Mouse (Mus musculus): ENCODE results near the gene Plekhg6. TPM values are rescaled to one million over a fixed set of nuclear protein-coding genes. Genes with fewer than 3 reads are reported as not detected.
A peak's percentile ranks its signal among the peaks of the same experiment; 100 is the strongest.

The Plekhg6 gene
- polyA plus RNA-seq, 1 experiment from 2014 or later = 6.1 TPM

DNA sequence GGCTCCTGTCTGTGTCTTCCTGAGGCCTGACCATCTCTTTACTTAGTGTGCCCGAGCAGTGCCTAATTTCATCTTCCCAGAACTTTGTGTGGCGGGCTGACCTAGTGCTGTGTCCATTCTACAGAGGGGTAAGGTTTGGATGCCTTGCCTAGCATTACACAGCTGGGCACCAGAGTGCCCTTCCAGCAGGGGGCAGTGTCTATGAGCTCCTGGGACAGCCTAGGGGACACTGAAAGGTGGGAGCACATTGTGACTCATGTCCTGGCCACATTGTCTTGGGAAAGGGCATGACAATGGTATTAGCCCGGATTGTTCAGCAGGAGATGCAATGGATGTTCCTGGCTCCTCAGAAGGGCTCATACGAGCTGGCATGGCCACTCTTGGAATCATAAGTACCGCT lies 52.4 kb downstream of the Plekhg6 start:
- Histone ChIP-seq H3K4me3 (ENCODE audit: low read length) (no peak overlapping the region), H3K9me3 (ENCODE audit: control insufficient read depth, low read length) (no peaks in the 10 kb centered on the region), H3K27me3 (ENCODE audit: control insufficient read depth, insufficient read depth, low read length) (no peaks in the 10 kb centered on the region), H3K27ac (ENCODE audit: low read depth, low read length) (no peak overlapping the region), H3K9ac (ENCODE audit: low read depth, low read length) (no peak overlapping the region), H3K4me2 (replicated peaks; ENCODE audit: low read depth, low read length) (no peak overlapping the region), H3K36me3 (ENCODE audit: control insufficient read depth, insufficient read depth, low read length) (no peaks in the 10 kb centered on the region), H3K4me1 (ENCODE audit: control insufficient read depth, insufficient read depth, low read length) (peaks cover 5% of the 10 kb centered on the region; the same call in 1 of the 2 replicates)
- no peak for ATAC-seq (ENCODE audit: low FRiP score, low TSS enrichment)
- WGBS = 83% methylated on average over 5 of the region's 5 CpGs

DNA sequence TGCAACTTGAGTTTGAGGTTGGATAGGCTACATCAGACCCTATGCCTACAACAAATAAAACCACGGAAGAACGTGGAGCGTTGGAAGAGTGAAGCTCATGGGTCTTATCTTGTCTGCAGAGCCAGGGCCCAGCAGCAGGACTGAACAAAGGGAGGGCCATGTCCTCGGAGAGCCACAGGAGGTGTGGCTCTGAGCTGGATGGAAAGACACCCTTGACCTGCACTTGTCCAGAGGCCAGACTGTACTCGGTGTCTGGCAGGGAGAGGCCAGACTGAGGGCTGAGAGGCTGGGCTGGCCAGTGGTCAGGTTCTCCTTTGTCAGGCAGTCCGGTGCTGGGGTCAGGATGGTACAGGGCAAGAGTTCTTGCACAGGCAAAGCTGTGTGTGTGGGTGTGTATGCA lies 55.3 kb downstream of the Plekhg6 start:
- ATAC-seq (ENCODE audit: low FRiP score, low TSS enrichment) = no peak

DNA sequence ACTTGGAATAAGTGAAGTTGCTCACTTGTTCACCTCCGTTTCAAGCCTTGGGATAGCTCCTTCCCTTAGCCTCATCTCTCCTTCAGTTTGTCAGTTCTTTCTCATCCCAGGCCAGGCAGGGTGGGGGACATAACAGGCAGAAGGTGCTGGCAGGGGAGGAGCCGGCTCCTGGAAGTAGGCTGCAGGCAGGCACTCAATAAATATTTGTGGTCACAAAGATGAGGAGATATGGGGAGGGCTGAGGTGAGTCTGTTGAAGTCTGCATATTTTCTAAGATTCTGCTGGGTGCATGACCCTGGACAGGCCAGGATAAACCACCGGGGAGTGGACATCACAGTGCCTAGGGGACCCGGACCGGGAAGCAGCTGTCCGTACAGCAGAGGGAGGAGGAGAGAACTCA lies 57.0 kb downstream of the Plekhg6 start:
- WGBS = 56% methylated on average over 6 of the region's 6 CpGs
- Histone ChIP-seq H3K9me3 (ENCODE audit: control insufficient read depth, low read length) (no peaks in the 10 kb centered on the region), H3K4me2 (replicated peaks; ENCODE audit: low read depth, low read length) (no peak overlapping the region), H3K36me3 (ENCODE audit: control insufficient read depth, insufficient read depth, low read length) (no peaks in the 10 kb centered on the region), H3K4me3 (ENCODE audit: low read length) (no peak overlapping the region), H3K9ac (ENCODE audit: low read depth, low read length) (no peak overlapping the region), H3K4me1 (ENCODE audit: control insufficient read depth, insufficient read depth, low read length) (peaks cover 8% of the 10 kb centered on the region; the same call in 1 of the 2 replicates), H3K27ac (ENCODE audit: low read depth, low read length) (no peak overlapping the region), H3K27me3 (ENCODE audit: control insufficient read depth, insufficient read depth, low read length) (peaks cover 22% of the 10 kb centered on the region)
- ATAC-seq (ENCODE audit: low FRiP score, low TSS enrichment) = no peak

More for the DNA sequence above, 55.3 kb downstream of the Plekhg6 start:
- H3K36me3 ChIP-seq (ENCODE audit: control insufficient read depth, insufficient read depth, low read length) = no peaks in the 10 kb centered on the region
- H3K4me3 ChIP-seq (ENCODE audit: low read length) = no peak overlapping the region
- no peak overlapping the region for H3K4me2 ChIP-seq (replicated peaks; ENCODE audit: low read depth, low read length)
- H3K9ac ChIP-seq (ENCODE audit: low read depth, low read length) = no peak overlapping the region
- peaks cover 12% of the 10 kb centered on the region for H3K4me1 ChIP-seq (ENCODE audit: control insufficient read depth, insufficient read depth, low read length)
- WGBS = 53% methylated on average over 6 of the region's 6 CpGs
- no peaks in the 10 kb centered on the region for H3K9me3 ChIP-seq (ENCODE audit: control insufficient read depth, low read length)
- peaks cover 16% of the 10 kb centered on the region; the same call in 1 of the 2 replicates for H3K27me3 ChIP-seq (ENCODE audit: control insufficient read depth, insufficient read depth, low read length)
- no peak overlapping the region for H3K27ac ChIP-seq (ENCODE audit: low read depth, low read length)

DNA sequence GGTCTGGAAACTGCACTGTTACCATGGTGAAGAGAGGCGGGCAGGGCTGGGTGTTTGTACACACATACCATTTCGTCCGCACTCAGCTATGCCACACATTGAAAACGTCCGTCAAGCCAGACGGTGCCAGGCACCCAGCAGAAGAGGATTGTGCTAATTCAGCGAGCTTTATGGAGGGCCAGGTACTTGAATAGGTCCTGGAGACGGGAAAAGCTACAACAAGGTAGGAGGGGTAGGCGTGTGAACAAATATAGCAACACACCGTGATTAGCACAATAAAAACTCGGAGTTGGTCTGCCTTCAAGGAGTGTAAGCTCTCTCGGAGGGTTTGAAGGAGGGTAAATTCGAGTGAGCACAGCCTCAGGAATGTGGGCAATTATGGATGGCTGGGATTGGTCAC lies 57.8 kb downstream of the Plekhg6 start:
- Histone ChIP-seq H3K27ac (ENCODE audit: low read depth, low read length) (no peak overlapping the region), H3K4me2 (replicated peaks; ENCODE audit: low read depth, low read length) (no peak overlapping the region), H3K4me1 (ENCODE audit: control insufficient read depth, insufficient read depth, low read length) (peaks cover 8% of the 10 kb centered on the region; the same call in 1 of the 2 replicates), H3K27me3 (ENCODE audit: control insufficient read depth, insufficient read depth, low read length) (peaks cover 22% of the 10 kb centered on the region), H3K4me3 (ENCODE audit: low read length) (no peak overlapping the region), H3K9ac (ENCODE audit: low read depth, low read length) (no peak overlapping the region), H3K36me3 (ENCODE audit: control insufficient read depth, insufficient read depth, low read length) (no peaks in the 10 kb centered on the region), H3K9me3 (ENCODE audit: control insufficient read depth, low read length) (no peaks in the 10 kb centered on the region)
- WGBS = 57% methylated on average over 13 of the region's 13 CpGs
- ATAC-seq (ENCODE audit: low FRiP score, low TSS enrichment) = no peak

DNA sequence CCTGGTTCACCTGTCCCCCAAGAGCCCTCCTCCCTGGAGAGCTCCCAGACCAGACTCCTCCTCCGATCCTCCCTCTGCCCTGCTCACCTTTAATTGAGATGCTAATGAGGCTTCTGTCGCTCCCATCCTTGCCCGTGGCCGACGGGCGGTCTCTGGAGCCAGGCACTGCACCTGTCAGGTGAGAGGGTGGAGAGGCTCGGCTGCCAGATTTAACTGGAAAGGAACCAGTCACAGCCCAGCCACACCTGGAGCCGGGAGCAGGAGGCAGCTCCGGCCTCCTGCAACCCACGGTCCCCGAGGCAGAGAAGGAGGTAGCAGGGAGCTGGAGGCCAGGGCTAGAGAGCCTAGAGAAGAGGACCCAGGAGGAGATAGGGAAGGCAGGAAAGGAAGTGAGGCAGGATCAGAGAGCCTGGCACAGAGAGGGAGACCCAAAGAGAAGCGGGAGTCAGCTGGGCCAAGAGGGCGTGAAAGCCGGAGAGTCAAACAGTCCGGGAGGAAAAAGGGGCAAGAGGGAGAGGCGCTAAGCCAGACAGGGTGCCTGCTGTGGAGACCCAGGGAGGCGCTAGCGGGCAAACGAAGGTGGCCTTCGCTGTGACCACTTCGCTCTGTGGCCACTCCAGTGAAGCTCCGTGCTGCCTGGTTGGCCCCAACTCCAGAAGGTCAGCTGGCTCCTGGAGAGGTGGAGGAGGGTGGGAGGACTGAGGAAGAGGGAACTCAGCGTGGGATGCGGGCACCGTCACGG lies 59.3 kb downstream of the Plekhg6 start:
- H3K27me3 ChIP-seq (ENCODE audit: control insufficient read depth, insufficient read depth, low read length) = peaks cover 22% of the 10 kb centered on the region
- 0 out of 2 replicates have a peak, but pooled peaks have one; percentile 32 for ATAC-seq (ENCODE audit: low FRiP score, low TSS enrichment)

DNA sequence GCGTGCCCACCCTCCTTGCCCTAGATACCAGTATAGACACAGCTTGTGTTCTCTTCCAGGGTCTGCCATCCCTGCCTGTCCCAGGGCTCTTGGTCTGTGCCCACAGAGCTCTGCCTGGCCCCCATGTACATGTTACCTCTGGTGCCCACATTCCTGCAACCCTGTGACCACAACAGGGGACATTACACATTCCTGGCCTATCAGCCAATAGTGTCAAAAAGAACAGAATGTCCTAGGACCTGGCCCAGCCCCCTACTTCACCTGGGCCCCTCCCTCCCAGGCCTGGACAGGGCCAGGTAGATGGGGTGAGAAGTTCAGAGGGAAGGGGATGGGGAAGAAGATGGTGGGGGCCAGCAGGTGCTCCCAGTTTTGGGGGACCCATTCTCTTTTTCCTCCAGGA lies 60.3 kb downstream of the Plekhg6 start, which contains the start of gene Scnn1a:
Gene Scnn1a, plus strand, starts transcription at position 337 of the 400 bp plus-strand sequence.
- no peak for ATAC-seq (ENCODE audit: low FRiP score, low TSS enrichment)
- H3K9me3 ChIP-seq (ENCODE audit: control insufficient read depth, low read length) = no peaks in the 10 kb centered on the region
- H3K9ac ChIP-seq (ENCODE audit: low read depth, low read length) = peak within 1 kb of the TSS; percentile 34; the same call in 1 of the 2 replicates
- peaks cover 8% of the 10 kb centered on the region; the same call in 1 of the 2 replicates for H3K4me1 ChIP-seq (ENCODE audit: control insufficient read depth, insufficient read depth, low read length)
- peak within 1 kb of the TSS; percentile 17; the same call in 1 of the 2 replicates for H3K4me2 ChIP-seq (replicated peaks; ENCODE audit: low read depth, low read length)
- no peak within 1 kb of the TSS for H3K27ac ChIP-seq (ENCODE audit: low read depth, low read length)
- H3K36me3 ChIP-seq (ENCODE audit: control insufficient read depth, insufficient read depth, low read length) = no peaks in the 10 kb centered on the region
- WGBS = 91% methylated on average over 1 of the region's 1 CpGs
- H3K4me3 ChIP-seq (ENCODE audit: low read length) = peak within 1 kb of the TSS; percentile 13
- H3K27me3 ChIP-seq (ENCODE audit: control insufficient read depth, insufficient read depth, low read length) = peaks cover 22% of the 10 kb centered on the region

More for the DNA sequence above, 59.3 kb downstream of the Plekhg6 start:
- Histone ChIP-seq H3K4me2 (replicated peaks; ENCODE audit: low read depth, low read length) (peak overlapping the region; percentile 17; the same call in 1 of the 2 replicates), H3K9ac (ENCODE audit: low read depth, low read length) (peak overlapping the region; percentile 34; the same call in 1 of the 2 replicates), H3K4me3 (ENCODE audit: low read length) (peak overlapping the region; percentile 13), H3K36me3 (ENCODE audit: control insufficient read depth, insufficient read depth, low read length) (no peaks in the 10 kb centered on the region), H3K4me1 (ENCODE audit: control insufficient read depth, insufficient read depth, low read length) (peaks cover 8% of the 10 kb centered on the region; the same call in 1 of the 2 replicates), H3K27ac (ENCODE audit: low read depth, low read length) (no peak overlapping the region), H3K9me3 (ENCODE audit: control insufficient read depth, low read length) (no peaks in the 10 kb centered on the region)
- 7% methylated on average over 26 of the region's 26 CpGs for WGBS

DNA sequence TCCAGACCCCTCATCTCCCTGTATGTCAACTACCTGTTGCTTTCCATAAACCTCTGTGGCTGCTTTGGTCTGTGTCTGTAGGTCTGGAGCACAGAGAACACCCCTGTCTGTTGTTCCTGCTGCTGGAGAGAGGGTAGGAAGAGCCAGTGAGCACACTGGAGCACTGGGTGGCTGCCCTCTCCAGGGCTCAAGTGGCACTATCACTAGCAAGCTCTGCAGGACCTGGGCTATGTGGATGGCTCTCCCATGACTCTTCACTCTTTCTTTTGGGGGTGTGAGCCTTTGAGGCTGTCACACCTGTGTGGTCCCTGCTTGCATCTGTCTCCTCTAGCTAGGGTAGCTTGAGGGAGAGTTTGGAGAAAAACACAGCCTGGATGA lies 60.7 kb downstream of the Plekhg6 start:
- Histone ChIP-seq H3K27ac (ENCODE audit: low read depth, low read length) (no peak overlapping the region), H3K4me1 (ENCODE audit: control insufficient read depth, insufficient read depth, low read length) (peaks cover 8% of the 10 kb centered on the region; the same call in 1 of the 2 replicates), H3K4me2 (replicated peaks; ENCODE audit: low read depth, low read length) (no peak overlapping the region), H3K36me3 (ENCODE audit: control insufficient read depth, insufficient read depth, low read length) (no peaks in the 10 kb centered on the region), H3K27me3 (ENCODE audit: control insufficient read depth, insufficient read depth, low read length) (peaks cover 22% of the 10 kb centered on the region), H3K9ac (ENCODE audit: low read depth, low read length) (no peak overlapping the region), H3K9me3 (ENCODE audit: control insufficient read depth, low read length) (no peaks in the 10 kb centered on the region), H3K4me3 (ENCODE audit: low read length) (no peak overlapping the region)
- ATAC-seq (ENCODE audit: low FRiP score, low TSS enrichment) = no peak

DNA sequence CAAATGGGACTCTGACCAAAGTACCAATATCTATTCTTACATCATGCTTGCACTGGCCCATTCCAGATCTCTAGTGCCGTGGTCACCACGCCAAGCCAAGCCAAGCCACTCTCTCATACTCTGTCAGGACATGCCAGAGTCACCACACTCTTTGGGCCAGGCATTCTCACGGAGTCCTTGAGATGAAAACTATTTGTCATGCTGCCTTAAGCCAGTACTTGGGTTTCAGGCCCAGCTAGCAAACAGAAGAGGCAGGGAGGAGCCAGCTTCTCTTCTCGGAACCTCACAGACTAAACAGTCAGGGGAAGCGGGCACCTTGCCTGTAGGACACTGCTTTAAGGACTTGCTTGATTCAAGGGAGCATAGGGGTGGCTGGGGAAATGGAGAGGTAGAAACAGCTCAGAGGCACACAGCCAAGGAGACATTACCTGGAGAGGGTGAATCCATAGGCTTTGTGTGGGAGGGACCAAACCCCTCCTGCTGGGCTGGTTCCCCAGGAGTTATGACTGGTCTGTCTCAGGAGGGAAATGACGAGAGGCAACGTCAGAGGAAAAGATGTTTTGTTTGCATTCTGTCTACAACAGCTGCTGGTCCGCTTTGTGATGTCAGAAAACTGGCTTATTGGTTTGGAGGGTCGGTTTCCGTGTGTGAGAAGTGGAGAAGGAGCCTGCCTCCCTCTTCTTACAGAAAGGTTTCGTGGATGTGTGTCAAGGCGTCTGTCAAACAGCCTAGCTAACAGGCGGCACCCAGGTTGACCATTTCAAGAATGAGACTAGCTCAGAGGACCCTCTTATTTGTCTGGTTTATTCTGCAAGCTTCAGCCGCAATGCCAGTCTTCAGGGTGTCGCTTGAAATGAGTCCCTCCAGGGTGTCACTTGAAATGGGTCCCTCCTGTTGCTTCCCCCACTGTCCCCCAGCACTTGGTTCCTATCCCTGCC lies 61.3 kb downstream of the Plekhg6 start:
- Histone ChIP-seq H3K9ac (ENCODE audit: low read depth, low read length) (no peak overlapping the region), H3K27me3 (ENCODE audit: control insufficient read depth, insufficient read depth, low read length) (peaks cover 22% of the 10 kb centered on the region), H3K4me2 (replicated peaks; ENCODE audit: low read depth, low read length) (no peak overlapping the region), H3K4me1 (ENCODE audit: control insufficient read depth, insufficient read depth, low read length) (peaks cover 10% of the 10 kb centered on the region; the same call in 1 of the 2 replicates), H3K4me3 (ENCODE audit: low read length) (no peak overlapping the region), H3K27ac (ENCODE audit: low read depth, low read length) (no peak overlapping the region), H3K9me3 (ENCODE audit: control insufficient read depth, low read length) (no peaks in the 10 kb centered on the region), H3K36me3 (ENCODE audit: control insufficient read depth, insufficient read depth, low read length) (no peaks in the 10 kb centered on the region)
- WGBS = 63% methylated on average over 15 of the region's 15 CpGs
- no peak for ATAC-seq (ENCODE audit: low FRiP score, low TSS enrichment)
